Comparison of ENCODE assay signal across 8 mouse cellular contexts in the genomic region with DNA sequence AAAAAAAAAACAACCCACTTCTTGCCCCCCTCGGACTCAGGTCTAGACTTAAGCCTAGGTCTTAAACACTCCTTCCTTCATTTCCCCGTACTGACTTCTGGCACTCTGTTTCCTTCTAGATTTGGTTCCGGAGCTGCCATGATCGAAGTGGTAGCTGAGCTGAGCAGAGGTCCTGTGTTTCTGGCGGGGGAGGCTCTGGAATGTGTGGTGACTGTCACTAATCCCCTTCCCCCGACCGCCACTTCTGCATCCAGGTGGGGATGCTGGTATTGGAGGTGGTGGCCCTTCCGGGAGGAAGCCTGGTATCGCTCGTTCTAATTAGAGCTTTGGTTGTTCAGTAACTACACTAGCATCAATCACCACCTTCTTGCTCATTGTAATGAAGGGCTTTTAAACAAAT. TPM values are rescaled to one million over a fixed set of nuclear protein-coding genes. Genes with fewer than 3 reads are reported as not detected.
A peak's percentile ranks its signal among the peaks of the same experiment; 100 is the strongest.
DNase-seq lines count a peak whose midpoint lies in the region; TF ChIP-seq lines count a peak whose summit lies in the region.

No protein-coding gene starts in this region.

- peaks cover 48% of the 10 kb centered on the region for H3K4me1 ChIP-seq in limb, embryonic 10.5 days
- peaks cover 16% of the 10 kb centered on the region for H3K4me1 ChIP-seq in small intestine, adult 2 months (ENCODE audit: control insufficient read depth, insufficient read depth, insufficient read length, low read length)

- peaks cover 59% of the 10 kb centered on the region for H3K36me3 ChIP-seq in limb, embryonic 10.5 days
- H3K36me3 ChIP-seq in small intestine, adult 2 months (ENCODE audit: control insufficient read depth, insufficient read depth, low read length): peaks cover 30% of the 10 kb centered on the region

- peak overlapping the region; percentile 84 for H3K4me3 ChIP-seq in limb, embryonic 10.5 days
- H3K4me3 ChIP-seq in small intestine, adult 2 months (ENCODE audit: low read depth, low read length): peak overlapping the region; percentile 85

- H3K27me3 ChIP-seq in limb, embryonic 10.5 days (ENCODE audit: low read depth, poor library complexity, severe bottlenecking): no peaks in the 10 kb centered on the region
- no peaks in the 10 kb centered on the region for H3K27me3 ChIP-seq in small intestine, adult 2 months (ENCODE audit: control insufficient read depth, insufficient read depth, low read length)

- peak; percentile 39 for DNase-seq in cerebellum, adult 9-10 months
- DNase-seq in cerebellum, adult 9-11 months: no peak
- DNase-seq in retina, embryonic 14.5 days (ENCODE audit: low spot score): peak; percentile 12
- DNase-seq in retina, postnatal 1 day: no peak
- DNase-seq in limb, embryonic 10.5 days (ENCODE audit: low spot score): no peak
- DNase-seq in cerebellum, postnatal 4 days (ENCODE audit: low spot score in 2 of 2): no peak
- no peak for DNase-seq in ovary, postnatal 36 days (ENCODE audit: low spot score)

- TF ChIP-seq POLR2A in small intestine, adult 2 months (IDR thresholded peaks at IDR 0.05; ENCODE audit: low read depth, low read length): no peak

- WGBS in limb, embryonic 10.5 days: 10% methylated on average over 10 of the region's 10 CpGs
- 3% methylated on average over 10 of the region's 10 CpGs for WGBS in small intestine, adult 2 months

- no peak for TF ChIP-seq CTCF in small intestine, adult 2 months (IDR thresholded peaks at IDR 0.05; ENCODE audit: extremely low read depth, insufficient read length, insufficient replicate concordance, low read depth, low read length)

- H3K9me3 ChIP-seq in limb, embryonic 10.5 days (replicated peaks): no peaks in the 10 kb centered on the region

- peak overlapping the region; percentile 94 for H3K27ac ChIP-seq in limb, embryonic 10.5 days
- H3K27ac ChIP-seq in small intestine, adult 2 months (ENCODE audit: insufficient read depth, low read depth, low read length): no peak overlapping the region

RNA-seq across cellular contexts. Expression of a gene that starts 0.6 kb away (rescaled TPM):
- 24.3 and 29.2 TPM in 2 replicates for polyA plus RNA-seq in limb, embryonic 10.5 days (2016; fragmentation: Nextera tagmentation; extraction: Ambion mirVana)
- 5.3 and 7.6 TPM in 2 replicates for polyA plus RNA-seq in small intestine, adult 2 months (2012; rRNA removed)

RNA-seq across cellular contexts. Expression of a gene that starts 0.7 kb away (rescaled TPM):
- 22.7 and 30.0 TPM in 2 replicates for polyA plus RNA-seq in limb, embryonic 10.5 days (2016; fragmentation: Nextera tagmentation; extraction: Ambion mirVana)
- polyA plus RNA-seq in small intestine, adult 2 months (2012; rRNA removed): 20.2 and 31.9 TPM in 2 replicates

RNA-seq across cellular contexts. Expression of a gene that starts 5.0 kb away (rescaled TPM):
- polyA plus RNA-seq in limb, embryonic 10.5 days (2016; fragmentation: Nextera tagmentation; extraction: Ambion mirVana): 0.44 TPM in 1 of 2 replicates, not detected in the other
- not detected in 2 replicates for polyA plus RNA-seq in small intestine, adult 2 months (2012; rRNA removed)

RNA-seq across cellular contexts. Expression of a gene that starts 16.8 kb away (rescaled TPM):
- 46.8 and 51.1 TPM in 2 replicates for polyA plus RNA-seq in limb, embryonic 10.5 days (2016; fragmentation: Nextera tagmentation; extraction: Ambion mirVana)
- polyA plus RNA-seq in small intestine, adult 2 months (2012; rRNA removed): 47.2 and 78.0 TPM in 2 replicates

RNA-seq across cellular contexts. Expression of a gene that starts 17.1 kb away (rescaled TPM):
- 27.3 and 40.5 TPM in 2 replicates for polyA plus RNA-seq in limb, embryonic 10.5 days (2016; fragmentation: Nextera tagmentation; extraction: Ambion mirVana)
- 66.9 and 133 TPM in 2 replicates for polyA plus RNA-seq in small intestine, adult 2 months (2012; rRNA removed)

Comparison
In these comparisons a context has a peak if more than half of its experiments do, and no peak if none do; other contexts are left out.
1. DNase-seq: peak in cerebellum, adult 9-10 months (single experiment) and retina, embryonic 14.5 days (single experiment); none in cerebellum, adult 9-11 months (single experiment), retina, postnatal 1 day (single experiment), limb, embryonic 10.5 days (single experiment), cerebellum, postnatal 4 days (0 of 2) and ovary, postnatal 36 days (single experiment).